Mouse (Mus musculus) lung, adult 18-20 months (tissue): Measurements from ENCODE around the gene Rarb.

Experiments used
- DNase-seq, 2 experiments: peaks; one replicate each; pipeline ENCODE4 v3.0.0; 2022; ENCODE audit warnings: mixed read lengths in 2 of 2

Rarb gene

DNA sequence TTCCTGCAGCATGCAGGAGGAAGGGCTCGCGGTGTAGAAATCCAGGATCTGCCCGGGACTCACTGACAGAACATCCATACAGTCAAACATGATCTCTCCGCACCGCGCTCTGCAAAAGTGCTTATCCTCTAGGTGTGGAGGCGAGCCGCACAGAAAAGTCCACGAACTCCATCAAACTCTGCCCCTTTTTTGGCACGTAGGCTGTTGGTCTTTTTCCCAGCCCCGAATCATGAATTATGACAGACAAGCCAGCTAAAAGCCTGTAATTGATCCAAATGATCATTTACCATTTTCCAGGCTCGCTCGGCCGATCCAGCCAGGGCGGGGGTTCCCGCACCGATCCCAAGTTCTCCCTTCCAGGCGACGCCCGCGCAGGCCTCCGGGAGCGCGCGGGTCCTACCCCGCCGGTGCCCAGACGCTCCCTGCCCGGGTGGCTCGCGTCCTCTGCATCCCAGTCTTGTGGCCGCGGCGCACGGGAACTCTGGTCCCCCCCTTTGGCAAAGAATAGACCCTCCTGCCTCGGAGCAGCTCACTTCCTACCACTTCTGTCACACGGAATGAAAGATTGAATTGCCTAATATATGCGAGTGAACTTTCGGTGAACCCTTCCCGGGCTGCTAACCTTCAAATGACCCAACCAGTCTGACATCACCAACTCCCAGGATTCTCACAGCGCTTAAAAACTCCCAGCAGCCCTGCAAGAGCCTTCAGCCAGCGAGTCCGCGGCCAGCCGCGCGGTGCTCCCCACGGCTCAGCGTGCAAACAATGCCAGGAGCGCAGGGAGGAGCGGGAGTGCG is 243.8 kb downstream of the Rarb start:
- peak; percentile 77 to 85 for DNase-seq

DNA sequence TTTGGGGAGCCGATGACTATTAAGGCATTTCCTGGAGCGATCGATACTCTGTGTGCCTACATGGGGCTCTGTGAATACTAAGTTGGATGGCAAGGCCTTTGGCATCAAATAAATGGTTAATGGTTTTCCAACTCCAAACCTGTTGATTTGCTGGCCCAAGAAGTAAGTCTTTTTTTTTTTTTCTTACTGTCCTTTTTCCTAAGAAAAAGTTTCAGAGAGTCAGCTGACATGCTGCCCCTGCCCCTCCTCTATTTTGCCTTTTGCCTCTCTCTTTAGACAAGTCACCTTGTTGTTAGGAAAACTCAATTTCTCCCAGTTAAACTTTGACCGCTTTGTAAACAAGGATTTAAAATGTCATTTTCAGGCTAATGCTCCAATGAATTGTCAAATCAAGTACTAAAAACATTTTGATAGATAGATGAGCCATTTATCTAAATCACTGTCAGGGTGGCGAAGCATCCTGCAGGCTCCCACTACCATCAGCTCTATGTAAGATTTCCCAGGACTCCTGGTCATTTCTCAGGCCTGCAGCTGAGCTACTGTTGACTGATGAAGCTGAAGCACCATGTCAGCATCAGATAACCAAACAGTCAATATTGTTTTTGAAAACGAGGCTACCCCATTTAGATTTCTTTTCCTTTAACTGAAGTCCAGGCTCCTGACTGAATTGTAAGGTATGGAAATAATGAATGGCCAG is 245.3 kb downstream of the Rarb start:
- DNase-seq = no peak

DNA sequence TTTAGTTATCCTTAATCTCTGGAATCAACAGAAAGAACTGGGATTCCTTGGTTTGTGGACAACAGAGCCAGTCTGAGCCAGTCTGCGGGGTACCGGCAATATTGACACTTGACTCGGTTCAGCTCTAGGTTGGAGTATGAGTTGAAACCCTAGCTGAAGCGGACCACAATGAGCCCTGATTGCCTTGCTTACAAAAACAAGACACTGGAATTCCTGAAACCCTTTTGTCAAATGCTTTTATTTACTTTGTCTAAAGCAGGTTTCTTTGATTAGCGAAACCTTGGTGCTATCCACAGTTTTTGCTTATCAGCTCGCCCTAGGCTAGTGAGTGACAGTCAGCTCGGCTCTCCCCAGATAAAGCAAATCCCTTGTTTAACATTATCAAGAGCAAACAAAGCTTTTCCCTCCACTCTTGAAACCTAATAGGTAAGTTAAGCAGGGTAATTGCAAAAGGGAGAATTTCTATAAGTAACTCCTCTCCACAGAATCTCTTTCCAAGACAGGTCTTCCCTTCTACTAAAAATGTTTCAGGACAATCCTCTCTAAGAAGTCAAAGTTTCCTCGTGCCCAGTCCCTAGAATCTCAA is 246.1 kb downstream of the Rarb start:
- no peak for DNase-seq

DNA sequence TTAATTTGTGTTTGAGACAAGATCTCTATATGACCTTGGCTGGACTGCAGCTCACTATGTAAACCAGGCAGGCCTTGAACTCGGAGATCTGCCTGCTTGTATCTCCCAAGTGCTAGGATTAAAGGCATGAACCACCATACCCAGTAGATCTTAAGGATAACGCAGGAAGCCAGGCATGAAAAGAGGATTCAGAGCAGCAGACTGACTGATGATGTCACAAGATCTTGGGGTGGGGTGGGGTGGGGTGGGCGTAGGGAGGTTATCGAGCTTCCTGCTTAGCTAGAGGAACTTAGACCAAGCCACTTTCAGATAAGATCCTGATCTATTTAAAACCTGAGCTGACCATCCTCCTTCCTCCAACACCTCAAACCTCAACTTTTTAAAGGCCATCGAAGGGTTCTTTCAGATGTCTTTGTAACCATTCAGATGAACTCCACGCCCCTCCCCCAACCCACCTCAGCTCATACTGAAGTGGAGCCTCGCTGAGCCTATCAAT is 249.4 kb downstream of the Rarb start:
- no peak for DNase-seq

DNA sequence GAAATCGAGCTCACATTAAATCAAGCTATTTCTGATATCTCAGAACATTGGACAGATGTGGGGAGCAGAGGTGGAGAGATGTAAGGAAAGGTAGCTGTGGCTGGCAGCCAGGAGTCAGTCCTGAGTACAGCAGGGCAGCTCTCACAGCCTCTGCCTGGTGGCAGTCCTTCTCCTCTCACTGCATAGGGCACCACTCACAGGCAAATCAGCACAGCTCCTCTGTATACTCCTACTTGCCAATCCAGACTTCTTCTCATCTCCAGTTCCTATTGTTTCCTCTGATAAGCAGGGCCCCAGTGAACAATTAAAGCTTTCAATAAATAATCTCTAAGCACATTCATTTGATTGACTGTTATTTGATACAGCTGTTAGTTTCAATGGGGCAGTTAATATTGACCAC is 252.0 kb downstream of the Rarb start:
- DNase-seq = no peak

DNA sequence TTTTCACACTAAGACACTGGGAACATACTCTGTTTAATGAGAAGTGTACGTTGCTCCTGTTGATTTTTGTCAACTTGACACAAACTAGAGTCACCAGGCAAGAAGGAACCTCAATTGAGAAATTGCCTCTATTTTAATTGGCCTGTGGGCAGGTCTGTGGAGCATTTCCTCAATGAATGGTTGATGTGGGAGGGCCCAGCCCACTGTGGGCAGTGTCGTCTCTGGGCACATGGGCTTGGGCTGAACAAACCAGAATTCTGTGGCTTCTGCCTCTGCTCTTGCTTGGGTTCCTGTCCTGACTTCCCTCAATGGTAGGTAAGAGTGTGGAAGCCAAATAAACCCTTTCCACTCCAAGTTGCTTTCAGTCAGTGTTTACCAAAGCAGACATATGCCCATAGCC is 255.0 kb downstream of the Rarb start:
- DNase-seq = peak; percentile 34 to 44

DNA sequence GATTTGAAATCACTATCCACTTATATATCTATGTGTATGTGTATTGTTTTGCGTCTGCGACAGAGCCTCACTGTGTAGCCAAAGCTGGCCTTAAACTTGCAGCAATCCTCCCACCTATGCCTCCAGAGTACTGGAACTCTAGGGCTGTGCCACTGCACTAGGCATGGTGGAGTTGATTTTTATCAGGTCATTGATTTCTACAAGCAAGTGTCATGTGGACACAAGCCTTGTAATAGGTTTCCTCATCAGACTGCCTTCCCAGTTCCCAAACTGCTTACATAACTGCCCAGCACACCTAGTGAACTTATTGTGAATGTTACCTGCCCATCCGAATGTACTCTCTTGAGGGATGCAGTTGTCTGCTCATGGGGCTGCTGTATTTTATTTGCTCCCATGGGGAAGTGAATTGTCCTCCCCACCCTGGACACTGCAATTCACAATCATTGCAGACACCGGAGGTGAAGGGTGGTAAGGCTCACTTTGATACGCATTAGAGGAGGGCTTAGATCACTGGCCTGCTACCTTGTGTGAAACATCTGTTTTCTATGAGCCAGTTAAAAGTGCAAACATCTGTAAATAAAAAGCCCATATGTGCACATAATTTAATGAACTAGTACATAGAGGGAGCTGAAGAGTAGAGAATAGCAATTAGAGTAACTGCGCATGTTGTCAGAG is 257.3 kb downstream of the Rarb start:
- DNase-seq = no peak

DNA sequence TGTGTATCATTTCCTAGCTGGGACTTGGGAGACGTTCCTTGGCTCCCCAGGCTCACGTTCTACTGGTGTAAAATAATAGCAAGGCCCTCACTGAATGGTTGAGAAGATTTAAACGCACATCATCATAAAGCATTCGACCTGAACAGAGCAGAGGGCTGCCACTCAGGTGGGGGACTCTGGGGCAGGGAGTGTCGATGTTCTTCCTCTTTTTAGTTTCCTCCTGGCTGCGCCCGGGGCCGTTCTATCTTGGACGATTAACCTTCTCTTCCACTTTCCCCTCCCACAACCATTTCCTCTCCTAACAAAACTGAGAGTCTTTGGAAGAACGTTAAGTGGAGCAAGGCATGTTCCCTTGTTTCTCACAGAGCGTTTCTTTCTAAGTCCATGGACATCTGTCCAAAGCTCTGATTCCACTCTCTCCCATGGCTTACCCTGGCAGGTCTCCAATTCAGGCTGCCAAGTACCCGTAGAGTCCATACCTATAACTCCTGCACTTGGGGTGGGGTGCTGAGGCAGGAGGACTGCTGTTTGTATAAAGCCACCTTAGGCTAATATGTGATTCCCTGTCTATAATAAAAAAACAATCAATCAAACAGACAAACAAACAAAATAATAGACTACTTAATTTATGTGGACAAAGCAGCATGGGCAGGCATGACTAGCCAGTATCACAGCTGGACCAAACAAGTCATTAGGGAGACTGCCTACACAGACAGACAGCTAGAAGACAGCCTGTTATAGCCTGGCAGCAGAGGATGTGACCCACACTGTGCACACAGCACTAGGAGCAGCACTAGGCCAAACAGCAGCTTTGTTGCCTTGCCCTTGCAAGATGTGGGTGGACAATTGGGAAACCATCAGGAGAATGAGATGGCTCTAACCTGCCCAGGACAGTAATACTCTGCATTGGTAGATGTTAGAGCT is 259.4 kb downstream of the Rarb start:
- DNase-seq = no peak

DNA sequence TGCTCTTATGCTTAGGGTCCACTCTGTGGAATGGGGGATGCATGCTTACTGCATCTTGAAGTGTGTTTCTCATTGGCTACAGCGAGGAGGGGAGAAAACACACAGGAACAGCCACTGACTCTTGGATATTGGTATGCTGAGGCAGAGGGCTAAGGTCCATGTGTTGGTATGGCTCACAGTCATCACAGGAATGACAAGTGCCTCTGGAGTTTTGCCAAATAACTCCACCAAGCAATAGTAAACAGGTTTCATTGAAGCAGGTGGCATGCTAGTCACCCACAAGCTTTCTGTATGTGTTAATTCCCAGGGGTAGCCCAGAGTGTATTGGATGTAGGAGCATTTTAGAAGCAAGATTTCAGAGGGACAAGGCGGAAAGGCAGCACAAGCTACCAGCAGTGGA is 260.9 kb downstream of the Rarb start:
- peak; percentile 47 to 74 for DNase-seq

DNA sequence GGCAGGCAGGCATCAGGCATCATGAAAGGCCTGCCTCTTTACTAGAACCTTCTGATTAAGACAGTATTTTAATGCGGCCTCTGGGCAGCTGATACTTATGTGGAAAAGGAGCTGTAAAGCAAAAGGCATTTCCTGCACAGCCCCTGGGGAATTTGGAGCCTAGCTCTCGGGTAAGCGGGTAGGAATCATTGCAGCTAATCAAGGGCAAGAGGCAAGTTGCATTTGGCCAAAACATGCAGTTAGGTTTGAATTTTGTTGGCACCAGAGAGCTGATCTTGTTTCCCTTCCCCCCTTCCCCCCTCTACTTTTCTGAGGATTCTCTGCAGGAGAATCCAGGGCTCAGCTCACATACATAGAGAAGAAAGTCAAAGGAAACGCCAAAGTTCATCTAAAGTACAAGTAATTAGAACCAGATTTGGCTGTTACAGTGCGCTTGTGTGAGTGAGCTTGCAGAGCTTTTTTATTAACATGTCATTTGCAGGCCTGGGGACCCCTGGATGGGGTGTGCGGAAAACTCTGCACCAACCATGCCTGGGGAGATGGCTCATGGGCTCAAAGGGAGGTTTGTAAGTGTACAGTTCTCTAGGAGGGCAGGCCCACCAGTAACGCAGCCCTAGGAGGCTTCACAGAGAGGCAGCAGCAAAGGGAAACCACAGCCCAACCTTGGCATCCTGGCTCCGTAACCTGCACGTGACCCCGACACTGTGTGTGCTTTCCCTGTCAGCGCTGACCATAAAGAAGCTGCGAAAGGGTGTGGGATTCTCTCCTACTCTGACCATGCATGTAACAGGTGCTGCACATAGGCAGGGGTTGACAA is 264.1 kb downstream of the Rarb start:
- no peak for DNase-seq

DNA sequence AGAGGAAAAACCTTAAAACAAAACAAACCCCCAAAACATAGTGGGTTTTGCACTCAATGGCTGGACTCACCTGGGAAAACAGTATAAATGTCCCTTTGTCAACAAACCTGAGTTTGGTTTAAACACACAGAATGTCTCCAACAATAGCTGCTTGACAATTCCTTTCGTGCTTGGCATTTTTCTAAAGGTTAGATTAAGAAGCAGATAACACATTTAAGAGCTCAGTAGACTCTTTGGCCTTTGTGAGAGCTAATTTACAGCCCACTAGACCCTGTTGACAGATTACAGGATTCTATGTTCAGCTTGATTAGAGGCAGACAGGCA is 264.7 kb downstream of the Rarb start:
- DNase-seq = no peak

DNA sequence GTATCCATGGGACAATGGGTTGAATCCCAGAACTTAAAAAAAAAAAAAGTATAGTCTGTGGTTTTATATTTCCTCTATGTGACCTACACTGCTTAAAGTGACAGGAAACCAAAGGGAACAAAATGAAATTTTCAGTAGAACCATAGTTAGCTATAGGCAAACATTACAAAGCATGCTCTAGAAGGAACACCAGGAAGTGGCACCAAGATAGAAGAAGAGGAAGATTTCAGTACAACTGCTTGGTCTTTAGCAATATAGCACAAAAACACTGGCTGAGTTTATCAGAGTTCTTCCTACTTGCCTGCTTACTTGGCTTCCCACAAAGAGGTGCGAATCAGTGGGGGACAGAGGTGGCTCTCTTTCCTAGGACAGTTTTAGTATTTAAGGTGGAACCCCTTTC is 266.7 kb downstream of the Rarb start:
- DNase-seq = no peak

DNA sequence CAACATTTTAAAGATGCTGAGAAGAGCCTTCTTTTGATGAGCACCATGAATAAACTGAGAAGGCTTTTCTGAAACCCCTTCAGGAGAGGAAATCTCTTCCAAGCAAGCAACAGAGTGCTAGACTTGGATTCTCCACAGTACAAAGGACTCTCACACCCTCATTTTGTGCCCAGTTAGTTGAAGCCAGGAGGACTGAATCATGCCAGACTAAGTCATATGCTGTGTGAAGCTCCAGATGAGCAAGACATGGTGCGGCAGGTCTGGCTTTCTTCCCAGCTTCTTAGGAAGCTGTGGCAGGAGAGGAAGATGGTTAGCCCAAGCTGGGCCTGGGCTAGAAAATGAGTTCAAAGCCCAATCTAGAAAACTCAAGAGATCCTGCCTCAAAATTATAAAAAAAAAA is 267.1 kb downstream of the Rarb start:
- DNase-seq = no peak

DNA sequence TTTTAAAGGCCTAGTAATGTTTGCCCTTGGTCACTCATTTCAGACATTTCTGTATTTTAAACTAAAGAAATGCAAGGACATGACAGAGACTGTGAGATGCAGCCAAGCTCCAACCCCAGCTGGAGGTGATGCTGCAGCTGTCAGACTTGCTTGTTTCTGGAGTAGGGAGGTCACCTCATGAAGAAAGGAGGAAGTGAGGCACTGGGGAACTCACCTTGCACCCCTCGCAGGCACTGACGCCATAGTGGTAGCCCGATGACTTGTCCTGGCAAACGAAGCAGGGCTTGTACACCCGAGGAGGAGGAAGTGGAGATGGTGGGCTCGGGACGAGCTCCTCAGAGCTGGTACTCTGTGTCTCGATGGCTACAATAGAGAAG is 270.8 kb downstream of the Rarb start:
- no peak for DNase-seq

DNA sequence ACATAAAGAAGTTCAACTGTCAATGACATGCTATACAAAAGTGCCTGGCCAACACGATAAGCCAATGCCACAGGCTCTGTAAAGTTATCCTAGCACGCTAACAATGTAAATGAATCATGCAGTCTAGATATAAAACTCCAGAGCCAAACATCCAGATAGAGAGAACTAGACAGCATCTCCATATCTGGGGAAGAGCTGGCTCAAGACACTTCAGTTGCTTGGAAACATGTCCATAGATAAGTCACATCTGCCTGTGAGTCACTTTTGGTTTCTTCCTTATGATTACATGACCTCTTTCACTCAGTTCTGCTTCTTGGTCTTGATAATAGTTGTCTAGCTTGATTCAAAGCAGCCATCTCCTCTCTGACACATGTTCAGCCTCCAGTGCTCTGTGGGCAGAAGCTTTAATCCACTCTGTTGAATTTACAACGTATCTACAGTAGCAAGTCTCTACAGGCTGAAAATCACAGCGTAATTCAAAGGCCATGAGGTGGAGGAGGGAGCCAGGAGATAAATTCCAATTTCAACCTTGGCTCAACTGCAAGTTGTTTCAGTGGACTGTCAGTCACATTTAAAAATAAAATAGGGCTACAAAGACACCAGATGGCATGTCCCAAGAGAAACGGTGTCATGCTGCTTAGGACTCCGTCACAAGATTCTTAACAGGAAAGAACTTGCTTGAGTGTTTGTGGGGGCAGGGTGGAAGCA is 271.3 kb downstream of the Rarb start:
- no peak for DNase-seq

DNA sequence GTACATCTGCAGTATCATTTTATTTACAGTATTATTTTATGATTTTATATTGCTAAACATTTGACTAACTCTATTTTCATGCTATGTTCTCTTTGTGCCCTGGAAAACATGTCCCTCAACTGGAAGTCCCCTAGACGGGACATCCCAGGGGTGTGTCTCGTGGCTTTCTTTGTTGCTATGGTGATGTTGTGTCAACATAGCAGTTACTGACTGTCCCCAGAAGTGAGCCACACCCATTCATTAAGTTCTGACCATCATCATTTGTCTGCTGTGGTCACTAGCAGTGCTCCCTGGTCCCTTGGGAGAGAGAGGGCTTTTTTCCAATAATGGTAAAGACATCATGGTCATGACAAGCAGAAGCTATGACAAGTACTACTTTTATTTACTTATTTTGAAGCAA is 274.0 kb downstream of the Rarb start:
- peak; percentile 23 to 25 for DNase-seq

DNA sequence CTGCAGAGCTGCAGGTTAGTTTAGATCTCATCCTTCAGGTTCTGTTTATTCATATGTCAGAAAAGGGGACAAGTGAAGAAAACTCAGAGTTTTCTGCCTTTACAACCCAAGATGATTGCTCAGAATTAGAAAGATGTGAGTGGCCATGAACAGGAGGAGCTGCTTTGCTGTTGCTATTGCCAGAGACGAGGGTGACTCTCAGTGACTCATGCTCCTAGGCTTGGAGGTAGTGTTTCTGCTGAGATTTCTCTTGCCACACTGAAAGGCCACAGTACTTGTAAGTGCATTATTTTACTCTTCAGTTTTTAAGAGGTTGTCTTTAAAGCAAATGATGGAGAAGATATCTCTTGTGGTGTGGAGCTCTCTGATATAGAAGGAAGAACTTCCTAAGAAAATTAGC is 277.3 kb downstream of the Rarb start:
- no peak for DNase-seq

DNA sequence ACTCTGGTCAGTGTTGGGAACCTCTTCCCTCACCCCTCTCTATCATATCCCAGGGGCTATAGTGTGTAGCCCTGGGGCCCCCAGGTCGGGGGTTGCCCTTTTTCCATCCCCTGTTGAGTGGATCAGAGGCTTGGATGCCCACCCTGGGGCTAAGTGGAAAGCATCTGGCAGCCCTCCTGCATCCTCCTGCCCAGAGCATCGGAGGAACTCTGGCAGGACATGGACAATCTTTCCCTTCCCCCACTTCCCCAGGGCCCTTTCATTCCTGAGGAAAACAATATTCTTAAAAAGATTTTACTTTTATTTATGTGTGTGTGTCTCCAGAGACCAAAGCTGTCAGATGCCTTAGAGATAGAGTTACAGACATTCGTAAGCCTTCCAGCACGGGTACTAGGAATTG is 281.5 kb downstream of the Rarb start:
- DNase-seq = no peak

DNA sequence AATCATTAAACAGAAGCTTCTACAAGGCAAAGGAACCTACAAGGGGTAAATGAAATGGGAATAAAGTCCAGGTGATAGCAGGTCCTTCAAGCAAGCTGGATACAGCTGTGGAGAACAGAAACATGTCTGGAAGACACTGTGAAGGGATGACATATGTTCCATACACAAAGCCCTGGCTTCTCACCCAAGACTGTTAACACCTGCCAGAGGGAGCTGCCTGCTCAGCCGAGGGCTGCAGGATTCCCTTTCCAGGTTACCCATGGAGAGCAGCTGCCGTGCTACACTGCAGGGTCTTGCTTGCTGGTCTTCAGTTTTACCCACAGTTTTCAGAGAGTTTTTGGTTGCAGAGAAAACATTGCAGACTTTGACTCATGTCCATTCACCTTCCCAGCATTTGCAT is 290.3 kb downstream of the Rarb start:
- no peak for DNase-seq

DNA sequence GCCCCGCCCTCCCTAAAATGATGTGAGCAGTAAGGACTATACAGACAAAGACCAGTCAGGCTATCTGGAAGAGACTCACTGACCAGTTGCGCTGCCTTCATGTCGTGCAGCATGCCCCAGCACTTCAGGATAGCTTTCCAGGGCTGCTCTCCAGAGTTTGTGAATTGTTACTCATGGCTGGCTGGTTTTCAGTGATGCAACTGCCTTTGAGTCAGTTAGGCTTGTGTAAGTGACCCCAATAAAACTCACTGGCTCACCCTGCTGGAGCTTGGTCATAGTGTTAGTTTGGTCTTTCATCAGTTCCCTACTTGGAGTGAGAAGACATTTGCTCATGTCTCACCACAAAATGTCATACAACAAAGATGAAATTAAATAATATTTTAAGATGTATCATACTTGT is 292.8 kb downstream of the Rarb start:
- DNase-seq = peak; percentile 37 to 61
